Mouse (Mus musculus) ES-E14 (cell line): ENCODE data around the gene Pou3f1.

ENCODE experiments used
- CHD2 ChIP-seq: IDR thresholded peaks from 2 replicates; pipeline ENCODE4 v1.6.1; 2014; ENCODE audit warnings: mild to moderate bottlenecking, low read depth, low read length, inconsistent platforms
- HCFC1 ChIP-seq: IDR thresholded peaks from 2 replicates; pipeline ENCODE4 v1.6.1; 2012; ENCODE audit warnings: low read length, inconsistent platforms, borderline replicate concordance; ENCODE audit not compliant: insufficient read depth
- MAFK ChIP-seq: IDR thresholded peaks from 2 replicates; pipeline ENCODE4 v1.6.1; 2014; ENCODE audit warnings: mild to moderate bottlenecking, low read depth, low read length, inconsistent platforms; ENCODE audit not compliant: insufficient read depth
- ZC3H11A ChIP-seq: IDR thresholded peaks from 2 replicates; pipeline ENCODE4 v1.6.1; 2012; ENCODE audit warnings: low read depth, mild to moderate bottlenecking, inconsistent platforms, low read length, borderline replicate concordance
- ZNF384 ChIP-seq: IDR thresholded peaks from 2 replicates; pipeline ENCODE4 v1.6.1; 2012; ENCODE audit warnings: low read depth, low read length, inconsistent platforms

- TF ChIP-seq ZNF384 (no peak), CHD2 (no peak), ZC3H11A (no peak), MAFK (no peak), HCFC1 (no peak)
Observed at GRCm38 (mm10) chr4:124615986-124616385, 40.6 kb upstream of the Pou3f1 start.
